Mouse (Mus musculus) hindbrain, embryonic 12.5 days (tissue): ENCODE measurements at regions not wholly inside any gene's neighbourhood (a gene's known extent, or its start where the extent isn't known, plus 50 kb on each side); places are given as distances from the start of the nearest gene placed in this dataset.
"Not testable (repeated sequence)": the region's sequence is repeated elsewhere in the genome, so short reads cannot be mapped to it uniquely, and the experiment has no call there.

Experiments used
- ATAC-seq: fragments of 200-750 bp; cut with Nextera tagmentation; 2 replicates; pipeline ENCODE4 v1.8.0; 2017; ENCODE audit warnings: moderate TSS enrichment; ENCODE audit not compliant: low FRiP score
- H3K27ac ChIP-seq: fragments of 300-500 bp; sonication (generic); 2 replicates; pipeline ENCODE4 v1.5.1; 2016; ENCODE audit warnings: mild to moderate bottlenecking
- H3K27me3 ChIP-seq: fragments of 300-500 bp; sonication (generic); 2 replicates; pipeline ENCODE4 v1.6.1; 2016; ENCODE audit warnings: mild to moderate bottlenecking
- H3K36me3 ChIP-seq: fragments of 300-500 bp; sonication (generic); 2 replicates; pipeline ENCODE4 v1.6.1; 2016; ENCODE audit warnings: mild to moderate bottlenecking
- H3K4me1 ChIP-seq: fragments of 300-500 bp; sonication (generic); 2 replicates; pipeline ENCODE4 v1.6.1; 2016
- H3K4me2 ChIP-seq: fragments of 300-500 bp; sonication (generic); replicated peaks from 2 replicates; pipeline ENCODE4 v1.6.1; 2016; ENCODE audit warnings: mild to moderate bottlenecking
- H3K4me3 ChIP-seq: fragments of 300-500 bp; sonication (generic); 2 replicates; pipeline ENCODE4 v1.5.1; 2016; ENCODE audit warnings: mild to moderate bottlenecking
- H3K9ac ChIP-seq: fragments of 300-500 bp; sonication (generic); 2 replicates; pipeline ENCODE4 v1.6.1; 2016; ENCODE audit warnings: mild to moderate bottlenecking, moderate library complexity
- H3K9me3 ChIP-seq: fragments of 300-500 bp; sonication (generic); replicated peaks from 2 replicates; pipeline ENCODE4 v1.6.1; 2016; ENCODE audit warnings: mild to moderate bottlenecking
- WGBS: fragments of 180-500 bp; shearing (Covaris S2); methylation state at CpG from one replicate; pipeline ENCODE4 v1.1.7; 2016; 5-methylcytosine and 5-hydroxymethylcytosine counted together

GRCm38 (mm10) chr12:18327136-18327535, 187.2 kb upstream of the 5730507C01Rik start:
- not testable (repeated sequence) for H3K4me1 ChIP-seq, H3K27me3 ChIP-seq, H3K27ac ChIP-seq, H3K4me2 ChIP-seq, ATAC-seq, H3K4me3 ChIP-seq, H3K9ac ChIP-seq, H3K36me3 ChIP-seq
- 86% methylated on average over 2 of the region's 2 CpGs for WGBS
- H3K9me3 ChIP-seq: peaks cover 67% of the 10 kb centered on the region

- 50% methylated on average over 1 of the region's 1 CpGs for WGBS
- not testable (repeated sequence) for H3K9ac ChIP-seq, H3K4me2 ChIP-seq, H3K4me3 ChIP-seq, H3K27me3 ChIP-seq, ATAC-seq, H3K4me1 ChIP-seq, H3K27ac ChIP-seq, H3K36me3 ChIP-seq
- H3K9me3 ChIP-seq: peaks cover 31% of the 10 kb centered on the region
These were observed 167.6 kb upstream of the 5730507C01Rik start for GRCm38 (mm10) chr12:18346692-18347091.

DNA sequence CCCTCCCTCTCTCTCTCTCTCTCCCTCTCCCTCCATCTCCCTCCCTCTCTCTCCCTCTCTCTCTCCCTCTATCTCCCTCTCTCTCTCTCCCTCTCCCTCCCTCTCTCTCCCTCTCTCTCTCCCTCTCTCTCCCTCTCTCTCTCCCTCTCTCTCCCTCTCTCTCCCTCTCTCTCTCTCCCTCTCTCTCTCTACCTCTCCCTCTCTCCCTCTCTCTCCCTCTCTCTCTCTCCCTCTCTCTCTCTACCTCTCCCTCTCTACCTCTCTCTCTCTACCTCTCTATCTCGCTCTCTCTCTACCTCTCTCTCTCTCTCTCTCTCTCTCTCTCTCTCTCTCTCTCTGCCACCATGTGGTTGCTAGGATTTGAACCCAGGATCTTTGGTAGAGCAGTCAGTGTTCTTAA, 167.2 kb upstream of the 5730507C01Rik start:
- no CpG with 5 or more reads among the region's 1 CpGs for WGBS

DNA sequence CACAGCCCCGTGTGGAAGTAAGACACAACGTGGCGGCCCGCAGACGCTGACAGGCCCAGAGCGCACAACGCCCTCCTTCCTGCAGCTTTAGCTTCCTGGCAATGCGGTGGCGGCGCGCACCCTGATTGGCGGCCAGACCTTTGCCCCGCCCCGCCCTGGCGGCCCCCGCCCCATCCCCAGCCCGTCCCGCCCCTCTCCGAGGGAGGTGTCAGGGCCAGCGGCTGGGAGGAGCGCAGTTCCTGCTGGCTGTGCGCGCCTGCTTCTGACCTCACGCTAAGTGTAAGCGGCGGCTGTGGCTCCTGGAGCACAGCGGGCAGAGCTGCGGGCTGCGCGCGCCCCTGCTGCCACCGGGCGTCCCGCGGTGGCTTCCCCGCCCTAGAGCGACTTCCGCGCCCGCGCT, 127.1 kb upstream of the 5730507C01Rik start:
- Histone ChIP-seq H3K4me3 (no peak overlapping the region), H3K27ac (no peak overlapping the region), H3K36me3 (no peaks in the 10 kb centered on the region), H3K9me3 (peaks cover 52% of the 10 kb centered on the region), H3K4me2 (no peak overlapping the region), H3K9ac (no peak overlapping the region), H3K4me1 (no peaks in the 10 kb centered on the region), H3K27me3 (no peaks in the 10 kb centered on the region)
- ATAC-seq: no peak
- 23% methylated on average over 31 of the region's 41 CpGs for WGBS

More for the DNA sequence above, 167.2 kb upstream of the 5730507C01Rik start:
- not testable (repeated sequence) for H3K27me3 ChIP-seq, ATAC-seq, H3K4me1 ChIP-seq, H3K4me3 ChIP-seq, H3K27ac ChIP-seq, H3K4me2 ChIP-seq, H3K9ac ChIP-seq, H3K36me3 ChIP-seq
- peaks cover 31% of the 10 kb centered on the region for H3K9me3 ChIP-seq

DNA sequence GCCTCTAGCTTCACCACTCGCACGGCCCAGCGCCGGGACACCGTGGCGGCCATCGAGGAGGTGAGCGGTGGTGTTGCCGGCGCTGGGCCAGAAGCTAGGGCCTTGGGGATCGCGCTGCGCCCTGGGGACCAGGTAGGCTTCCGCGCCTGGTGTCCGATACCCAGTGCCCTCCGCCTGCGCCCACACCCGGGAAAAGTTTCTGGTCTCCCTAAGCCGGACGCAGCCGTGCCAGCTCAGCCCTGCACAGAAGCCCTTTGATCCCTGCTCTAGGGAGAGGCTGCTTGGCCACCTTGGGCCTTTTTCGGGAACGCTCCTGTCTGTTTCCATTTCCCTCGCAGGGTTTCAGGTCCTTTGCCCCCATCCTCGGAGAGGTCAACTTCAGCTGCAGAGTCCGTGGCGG, 126.5 kb upstream of the 5730507C01Rik start:
- H3K9me3 ChIP-seq: peaks cover 57% of the 10 kb centered on the region
- H3K27ac ChIP-seq: no peak overlapping the region
- no peaks in the 10 kb centered on the region for H3K4me1 ChIP-seq
- 24% methylated on average over 28 of the region's 28 CpGs for WGBS
- no peak overlapping the region for H3K9ac ChIP-seq
- no peak overlapping the region for H3K4me3 ChIP-seq
- no peaks in the 10 kb centered on the region for H3K36me3 ChIP-seq
- H3K4me2 ChIP-seq: no peak overlapping the region
- ATAC-seq: no peak
- no peaks in the 10 kb centered on the region for H3K27me3 ChIP-seq
